Mouse (Mus musculus): ENCODE results near the gene Gm21987. TPM values are rescaled to one million over a fixed set of nuclear protein-coding genes. Genes with fewer than 3 reads are reported as not detected.
"Not testable (repeated sequence)": the region's sequence is repeated elsewhere in the genome, so short reads cannot be mapped to it uniquely, and the experiment has no call there.

Gene Gm21987
- not detected for total RNA-seq (2021)
- long read RNA-seq, experiment 1, partial matches to known transcripts: 0 of 1 reads
- long read RNA-seq, experiment 1, other reads (novel, unspliced or antisense): 1 of 1 reads
- long read RNA-seq, experiment 2: 0 reads

GRCm38 (mm10) chr16:38346529-38347325, at the start of gene Gm21987, which contains the start of gene Cox17:
Gene Gm21987 (plus strand): TSS chr16:38347040.
Gene Cox17 (plus strand): TSS chr16:38346991.
- peak; percentile 93 for DNase-seq

- no peak for DNase-seq
Measured at GRCm38 (mm10) chr16:38298410-38298809, 48.4 kb upstream of the Gm21987 start.

GRCm38 (mm10) chr16:38302367-38302766, 44.5 kb upstream of the Gm21987 start:
- DNase-seq: no peak

DNA sequence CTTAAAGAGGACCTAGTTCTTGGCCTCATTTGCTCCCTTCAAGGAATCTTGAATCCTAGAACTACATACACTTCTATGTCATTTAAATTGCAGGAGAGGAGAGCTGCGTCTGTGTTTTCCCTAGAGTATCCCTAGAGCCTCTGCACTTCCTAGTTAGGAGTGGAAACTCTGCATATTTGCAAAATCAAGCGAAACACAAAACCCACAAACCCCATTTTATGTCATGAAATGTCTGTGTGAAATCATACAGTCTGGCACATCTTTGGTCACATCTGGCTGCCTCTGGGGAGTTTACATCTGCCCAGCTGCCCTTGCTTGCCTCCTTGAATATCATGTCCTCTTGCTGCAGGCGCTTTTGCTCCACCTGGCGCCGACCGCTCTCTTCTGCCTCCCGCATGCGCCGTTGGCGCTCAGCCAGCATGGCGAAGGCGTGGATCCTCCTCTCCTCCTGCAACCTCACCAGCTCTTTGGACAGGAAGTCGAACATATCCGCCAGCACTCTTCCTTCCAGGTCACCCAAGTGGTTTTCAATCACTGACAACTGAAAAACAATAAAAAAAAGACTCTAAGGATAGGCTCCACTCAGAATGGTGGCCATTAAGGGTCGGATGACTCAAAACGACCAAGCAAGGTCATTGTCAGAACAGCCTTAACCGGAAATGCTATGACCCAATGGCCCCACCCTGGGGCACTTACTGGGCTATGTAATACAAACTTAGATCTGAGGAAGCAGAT, 42.2 kb upstream of the Gm21987 start:
- DNase-seq: peak; percentile 66

DNA sequence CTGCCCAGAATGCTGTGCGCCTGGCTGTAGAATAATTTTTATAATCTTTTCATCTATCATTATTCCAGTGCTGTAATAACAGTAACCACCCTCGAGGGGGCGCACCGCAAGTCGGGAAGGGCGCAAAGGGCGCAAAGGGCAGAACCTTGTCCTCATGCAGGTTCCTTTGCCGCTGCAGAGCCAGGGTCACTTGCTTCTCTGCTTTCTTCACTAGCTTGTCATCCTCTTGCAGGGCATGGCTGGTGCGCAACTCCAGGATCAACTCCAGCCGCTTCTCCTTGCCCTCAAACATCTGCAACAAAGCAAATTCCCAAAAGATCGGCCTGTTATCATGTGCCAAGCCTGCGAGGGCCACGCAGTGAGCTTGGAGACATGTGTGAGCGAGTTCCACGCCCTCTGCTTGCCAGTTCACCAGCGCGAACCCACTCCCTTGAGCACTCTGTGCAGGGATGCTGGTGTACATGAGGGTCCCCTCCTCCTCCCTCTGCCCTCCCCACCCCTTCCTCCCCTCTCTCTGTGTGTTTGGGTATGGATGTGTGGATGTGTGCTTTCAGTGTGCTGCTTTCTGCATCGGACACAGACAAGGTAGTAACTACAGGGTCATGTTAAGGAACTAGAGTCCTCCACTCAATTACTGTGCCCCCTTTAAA, 40.1 kb upstream of the Gm21987 start:
- DNase-seq: peak; percentile 38

DNA sequence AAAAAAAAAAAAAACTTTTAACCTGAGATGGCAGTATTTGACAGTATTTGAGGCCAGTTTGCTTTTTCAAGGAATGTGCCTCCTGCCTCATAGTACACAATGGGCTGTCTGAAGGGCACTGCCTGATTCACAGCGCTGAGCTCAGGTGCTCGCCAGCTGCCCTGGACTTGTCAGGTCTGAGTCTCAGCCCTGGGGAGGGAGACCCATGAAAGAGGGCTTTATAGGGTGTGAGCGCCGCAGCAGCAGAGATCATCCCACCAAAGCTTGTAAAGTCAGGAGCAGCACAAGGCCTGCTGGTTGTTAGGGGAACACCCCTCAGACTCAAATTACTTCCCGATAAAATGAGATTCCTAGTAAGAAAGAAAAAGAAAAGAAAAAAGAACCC, 39.6 kb upstream of the Gm21987 start:
- no peak for DNase-seq

- no peak for DNase-seq
Measured at GRCm38 (mm10) chr16:38307651-38308050, 39.2 kb upstream of the Gm21987 start.

GRCm38 (mm10) chr16:38308195-38308594, 38.6 kb upstream of the Gm21987 start:
- no peak for DNase-seq

- no peak for DNase-seq
Measured at GRCm38 (mm10) chr16:38318492-38318891, 28.3 kb upstream of the Gm21987 start.

GRCm38 (mm10) chr16:38319087-38319486, 27.8 kb upstream of the Gm21987 start:
- DNase-seq: no peak

DNA sequence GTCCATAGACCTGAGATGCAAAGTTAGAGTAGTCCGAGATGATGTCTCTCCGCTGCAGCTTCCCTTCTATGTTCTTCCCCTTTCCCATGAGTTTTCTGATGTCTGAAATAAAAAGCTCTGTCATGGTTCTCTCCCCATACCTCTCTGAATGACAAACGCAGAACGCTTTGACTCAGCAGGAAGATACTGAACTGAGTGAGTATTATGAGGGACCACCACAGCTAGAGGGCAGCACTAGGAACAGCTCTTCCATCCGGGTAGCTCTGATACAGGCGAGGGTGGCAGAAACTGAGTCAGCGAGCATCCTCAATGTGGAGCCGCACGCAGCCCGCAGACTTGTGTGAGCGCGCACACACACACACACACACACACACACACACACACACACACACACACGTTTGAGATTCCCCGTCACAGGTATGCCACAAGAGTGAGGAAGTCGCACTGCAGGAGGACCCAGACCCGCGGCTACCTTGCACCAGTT, 25.3 kb upstream of the Gm21987 start:
- DNase-seq: peak; percentile 55

GRCm38 (mm10) chr16:38324311-38324710, 22.5 kb upstream of the Gm21987 start:
- no peak for DNase-seq

DNA sequence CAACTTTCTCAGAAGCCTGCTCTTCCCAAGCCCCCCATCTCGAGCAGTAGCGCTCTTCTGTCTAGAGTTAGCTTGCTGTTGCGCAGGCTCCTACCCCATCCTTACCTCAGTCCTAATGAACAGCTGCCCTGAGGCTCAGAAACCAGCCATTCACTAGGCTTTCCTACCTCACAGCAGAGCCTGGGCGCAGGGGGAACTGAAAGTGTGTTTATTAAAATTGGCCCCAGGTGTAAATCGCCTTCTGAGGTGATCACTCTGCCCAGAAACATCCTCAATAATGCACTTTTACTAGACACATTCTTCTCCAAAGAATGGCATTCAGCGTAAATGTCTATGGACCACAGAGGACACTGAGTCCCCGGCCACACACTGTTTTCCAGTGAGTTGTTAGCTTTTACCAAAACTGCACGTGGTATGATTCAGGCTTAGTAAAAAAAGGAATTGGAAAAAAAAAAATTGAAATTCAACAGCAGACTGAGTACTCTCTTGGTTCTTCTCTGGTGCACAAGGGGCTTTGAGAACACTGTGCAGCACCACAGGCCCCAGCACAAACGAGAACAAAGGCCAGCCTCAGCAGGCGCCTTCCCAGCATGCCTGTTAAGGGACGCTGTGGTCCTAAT, 20.0 kb upstream of the Gm21987 start:
- no peak for DNase-seq

DNA sequence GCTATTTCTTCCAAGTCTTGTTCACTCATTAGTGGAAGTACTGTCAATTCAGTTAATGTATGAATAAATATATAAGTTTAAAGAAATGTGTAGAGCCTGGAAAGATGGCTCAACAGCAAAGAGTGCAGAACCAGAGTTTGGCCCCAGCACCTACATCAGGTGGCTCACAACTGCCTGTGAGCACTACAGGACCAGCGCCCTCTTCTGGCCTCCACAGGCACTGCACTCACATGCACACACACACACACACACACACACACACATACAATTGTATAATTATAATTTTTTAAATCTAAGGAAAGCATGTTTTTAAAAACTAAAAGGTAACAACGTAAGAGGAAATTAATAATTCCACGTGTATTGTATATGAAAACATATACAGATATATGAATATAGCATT, 17.5 kb upstream of the Gm21987 start:
- no peak for DNase-seq

DNA sequence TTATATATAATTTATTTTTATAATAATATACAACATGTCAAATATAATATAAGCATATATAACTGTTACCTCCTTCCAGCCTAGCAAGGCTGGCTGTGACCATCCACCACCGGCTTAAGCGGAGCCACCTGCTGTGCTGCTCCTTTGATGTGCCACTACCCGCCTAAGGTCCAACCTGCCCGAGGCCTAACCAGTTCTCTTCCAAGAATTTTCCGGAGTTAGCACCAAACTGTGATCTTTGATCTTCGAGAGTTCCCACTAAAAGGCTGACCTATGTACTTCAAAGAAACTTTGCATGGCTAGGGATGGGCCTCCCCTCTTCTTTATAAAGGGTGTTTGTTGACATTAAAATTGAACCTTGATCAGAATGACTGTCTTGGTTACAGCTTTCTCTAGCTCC, 12.4 kb upstream of the Gm21987 start:
- no peak for DNase-seq

GRCm38 (mm10) chr16:38338077-38338476, 8.8 kb upstream of the Gm21987 start:
- DNase-seq: not testable (repeated sequence)

GRCm38 (mm10) chr16:38341396-38342324, 5.2 kb upstream of the Gm21987 start, which contains the start of gene Maats1:
Gene Maats1 (minus strand): TSS chr16:38342143.
- DNase-seq: peak; percentile 85

GRCm38 (mm10) chr16:38344941-38345725, 1.7 kb upstream of the Gm21987 start:
- no peak for DNase-seq

DNA sequence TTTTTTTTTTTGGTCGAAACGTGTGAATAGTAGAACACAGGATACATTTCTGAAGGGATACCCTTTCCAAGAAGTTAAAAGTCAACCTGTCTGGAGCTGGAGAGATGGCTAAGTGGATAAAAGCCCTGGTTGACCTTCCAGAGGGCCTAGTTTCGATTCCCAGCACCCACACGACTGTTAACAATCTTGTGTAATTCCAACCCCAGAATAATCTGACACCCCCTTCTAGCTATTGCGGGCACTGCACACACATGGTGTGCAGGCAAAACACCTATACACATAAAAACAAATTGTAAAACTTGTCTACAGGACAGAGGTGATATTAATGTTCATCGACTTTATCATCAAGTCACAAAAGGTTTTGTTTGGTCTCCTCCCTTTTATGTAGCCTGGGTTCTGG, 748 bp downstream of the Gm21987 start:
- DNase-seq: no peak

DNA sequence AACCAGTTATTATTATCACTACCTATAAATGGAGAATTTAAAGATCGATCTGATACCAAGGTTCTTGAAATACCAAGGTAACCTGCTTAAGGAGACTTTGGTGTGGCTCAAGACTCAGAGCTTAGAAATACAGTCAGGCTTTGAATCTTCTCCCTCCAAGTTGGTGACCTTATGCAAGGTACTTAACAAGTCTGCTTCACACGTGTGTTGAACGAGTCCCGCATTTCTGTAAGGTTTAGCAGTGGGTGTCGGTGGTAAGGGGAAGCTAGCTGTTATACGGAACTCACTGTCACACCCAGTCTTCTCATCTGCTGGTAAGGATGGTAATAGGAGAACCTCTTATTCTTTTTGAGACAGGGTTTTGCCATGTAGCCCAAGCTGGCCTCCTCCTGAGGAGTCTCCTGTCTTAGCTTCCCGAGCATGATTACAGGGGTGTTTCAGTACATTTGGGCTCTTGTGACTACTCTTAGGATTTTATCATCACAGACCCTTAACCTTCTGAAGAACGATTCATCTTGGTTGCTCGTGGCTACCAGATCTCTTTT, 1.4 kb downstream of the Gm21987 start:
- no peak for DNase-seq
